Mouse (Mus musculus): ENCODE data around the gene Itgb2l.

GRCm38 (mm10) chr16:96487007-96487684 is 43.7 kb upstream of the Itgb2l start:
- TF ChIP-seq POLR2A (IDR thresholded peaks at IDR 0.05; ENCODE audit: insufficient read length, low read depth) (no peak), USF1 (IDR thresholded peaks at IDR 0.05; ENCODE audit: low read depth) (no peak), CEBPB (IDR thresholded peaks at IDR 0.05; ENCODE audit: insufficient read depth, poor library complexity, severe bottlenecking) (no peak), MAX (IDR thresholded peaks at IDR 0.05; ENCODE audit: low read depth) (no peak), POLR2AphosphoS2 (IDR thresholded peaks at IDR 0.05; ENCODE audit: insufficient read length, low read depth) (no peak), MYOD1 (IDR thresholded peaks at IDR 0.05; ENCODE audit: control insufficient read depth in 1 of 3, insufficient read length in 2 of 3, low read depth in 2 of 3) (no peak)

Data from myocyte (in vitro differentiated cells).